ENCODE assay signal across 10 mouse cellular contexts in genomic region chr11:90240652-90241330, GRCm38 (mm10). TPM values are rescaled to one million over a fixed set of nuclear protein-coding genes. Genes with fewer than 3 reads are reported as not detected.
DNase-seq lines count a peak whose midpoint lies in the region; ATAC-seq and TF ChIP-seq lines count a peak whose summit lies in the region.
"Had no signal": no experiment of that assay in that cellular context is flagged by ENCODE, and none has a peak within 500 bp of the region (broad histone marks: within the 10 kb centered on the region; RNA-seq: fewer than 3 reads in every experiment).

No protein-coding gene starts in this region.

- 0 out of 2 replicates have a peak, but pooled peaks have one; percentile 35 for ATAC-seq in liver, embryonic 12.5 days
- ATAC-seq in liver, embryonic 11.5 days (replicated peaks; ENCODE audit: low FRiP score), result no peak
- peak; percentile 39; the same call in 1 of the 2 replicates for ATAC-seq in liver, embryonic 14.5 days (ENCODE audit: insufficient read depth)
- ATAC-seq in monocyte, adult 5-6 weeks (replicated peaks; ENCODE audit: insufficient number of reproducible peaks, low FRiP score, low TSS enrichment, poor library complexity, severe bottlenecking), result 0 out of 2 replicates have a peak, but pooled peaks have one; percentile 40
- no peak for ATAC-seq in midbrain, embryonic 16.5 days

- no peaks in the 10 kb centered on the region for H3K36me3 ChIP-seq in liver, embryonic 12.5 days
- H3K36me3 ChIP-seq in liver, embryonic 11.5 days (ENCODE audit: control insufficient read depth, insufficient read depth, low read length), result no peaks in the 10 kb centered on the region
- no peaks in the 10 kb centered on the region for H3K36me3 ChIP-seq in liver, embryonic 14.5 days (replicated peaks; ENCODE audit: control insufficient read depth, insufficient read depth, low read depth)
- no peaks in the 10 kb centered on the region for H3K36me3 ChIP-seq in midbrain, embryonic 16.5 days (ENCODE audit: control insufficient read depth, insufficient read depth, low read length)
- no peaks in the 10 kb centered on the region for H3K36me3 ChIP-seq in midbrain, embryonic 10.5 days
- H3K36me3 ChIP-seq: liver, embryonic 13.5 days had no signal

- no peak overlapping the region for H3K4me3 ChIP-seq in liver, embryonic 12.5 days
- H3K4me3 ChIP-seq in liver, embryonic 11.5 days (ENCODE audit: low read depth, low read length), result no peak overlapping the region
- no peak overlapping the region for H3K4me3 ChIP-seq in liver, embryonic 14.5 days (ENCODE audit: insufficient read depth in 1 of 2, low read depth in 2 of 2, low read length in 2 of 2)
- no peak overlapping the region for H3K4me3 ChIP-seq in midbrain, embryonic 16.5 days (ENCODE audit: low read depth, low read length)
- H3K4me3 ChIP-seq in midbrain, embryonic 10.5 days, result no peak overlapping the region
- H3K4me3 ChIP-seq: liver, embryonic 13.5 days had no signal

- no peak for TF ChIP-seq CTCF in liver, embryonic 14.5 days (IDR thresholded peaks at IDR 0.05; ENCODE audit: low read depth)

- no peaks in the 10 kb centered on the region for H3K9me3 ChIP-seq in liver, embryonic 12.5 days (replicated peaks)
- H3K9me3 ChIP-seq in liver, embryonic 11.5 days (ENCODE audit: control insufficient read depth, low read length), result no peaks in the 10 kb centered on the region; the same call in 1 of the 2 replicates
- no peaks in the 10 kb centered on the region for H3K9me3 ChIP-seq in liver, embryonic 14.5 days (ENCODE audit: control insufficient read depth, low read length)
- H3K9me3 ChIP-seq in midbrain, embryonic 16.5 days (replicated peaks; ENCODE audit: control insufficient read depth, low read length, poor library complexity, severe bottlenecking), result no peaks in the 10 kb centered on the region
- H3K9me3 ChIP-seq in midbrain, embryonic 10.5 days (replicated peaks), result no peaks in the 10 kb centered on the region
- H3K9me3 ChIP-seq: liver, embryonic 13.5 days had no signal

- no peaks in the 10 kb centered on the region for H3K4me1 ChIP-seq in liver, embryonic 12.5 days
- H3K4me1 ChIP-seq in liver, embryonic 11.5 days (replicated peaks; ENCODE audit: control insufficient read depth, insufficient read depth, low read length), result no peaks in the 10 kb centered on the region
- H3K4me1 ChIP-seq in liver, embryonic 14.5 days (replicated peaks; ENCODE audit: control insufficient read depth in 2 of 2, insufficient read depth in 2 of 2, low read length in 1 of 2), result peaks cover 0 to 6% of the 10 kb centered on the region in 2 experiments; a peak in 2 of 4 replicates
- H3K4me1 ChIP-seq in midbrain, embryonic 16.5 days (ENCODE audit: control insufficient read depth, insufficient read depth, low read length), result no peaks in the 10 kb centered on the region
- peaks cover 21% of the 10 kb centered on the region for H3K4me1 ChIP-seq in midbrain, embryonic 10.5 days

- H3K4me2 ChIP-seq in liver, embryonic 12.5 days, result no peak overlapping the region
- no peak overlapping the region for H3K4me2 ChIP-seq in liver, embryonic 11.5 days
- H3K4me2 ChIP-seq in liver, embryonic 14.5 days (ENCODE audit: low read depth), result no peak overlapping the region
- no peak overlapping the region for H3K4me2 ChIP-seq in midbrain, embryonic 16.5 days (ENCODE audit: low read length)
- H3K4me2 ChIP-seq: liver, embryonic 13.5 days had no signal

- intact Hi-C loops in left cerebral cortex, postnatal 36 days (cut with DNase I), result no loop called here

- 25% methylated on average over 6 of the region's 6 CpGs for WGBS in liver, embryonic 12.5 days (ENCODE audit: insufficient replicate concordance)
- WGBS in liver, embryonic 11.5 days, result 23% methylated on average over 6 of the region's 6 CpGs
- 21% methylated on average over 6 of the region's 6 CpGs for WGBS in liver, embryonic 14.5 days (ENCODE audit: insufficient replicate concordance)
- 25% methylated on average over 6 of the region's 6 CpGs for WGBS in midbrain, embryonic 16.5 days
- 30% methylated on average over 6 of the region's 6 CpGs for WGBS in midbrain, embryonic 10.5 days

- H3K9ac ChIP-seq in liver, embryonic 12.5 days, result no peak overlapping the region
- H3K9ac ChIP-seq in liver, embryonic 11.5 days (ENCODE audit: low read depth, low read length), result no peak overlapping the region
- no peak overlapping the region for H3K9ac ChIP-seq in liver, embryonic 14.5 days (replicated peaks)
- no peak overlapping the region for H3K9ac ChIP-seq in midbrain, embryonic 16.5 days (ENCODE audit: low read depth, low read length)
- H3K9ac ChIP-seq: liver, embryonic 13.5 days had no signal

- H3K27ac ChIP-seq in liver, embryonic 12.5 days, result no peak overlapping the region
- no peak overlapping the region for H3K27ac ChIP-seq in liver, embryonic 11.5 days (ENCODE audit: low read depth, low read length)
- no peak overlapping the region for H3K27ac ChIP-seq in liver, embryonic 14.5 days
- H3K27ac ChIP-seq in midbrain, embryonic 16.5 days (ENCODE audit: low read length), result no peak overlapping the region
- no peak overlapping the region for H3K27ac ChIP-seq in midbrain, embryonic 10.5 days (replicated peaks)
- H3K27ac ChIP-seq: liver, embryonic 13.5 days had no signal

- H3K27me3 ChIP-seq in liver, embryonic 12.5 days (replicated peaks), result no peaks in the 10 kb centered on the region
- no peaks in the 10 kb centered on the region for H3K27me3 ChIP-seq in liver, embryonic 11.5 days (replicated peaks; ENCODE audit: control insufficient read depth, insufficient read depth, low read length)
- no peaks in the 10 kb centered on the region for H3K27me3 ChIP-seq in liver, embryonic 14.5 days (ENCODE audit: control insufficient read depth, insufficient read depth, low read length)
- no peaks in the 10 kb centered on the region for H3K27me3 ChIP-seq in midbrain, embryonic 16.5 days (ENCODE audit: control insufficient read depth, insufficient read depth, low read depth, low read length)
- H3K27me3 ChIP-seq in midbrain, embryonic 10.5 days (ENCODE audit: low read depth, poor library complexity, severe bottlenecking), result no peaks in the 10 kb centered on the region
- H3K27me3 ChIP-seq: liver, embryonic 13.5 days had no signal

- TF ChIP-seq EP300 in liver, embryonic 14.5 days (IDR thresholded peaks at IDR 0.05; ENCODE audit: low read depth), result no peak

- no peak for DNase-seq in liver, embryonic 11.5 days (ENCODE audit: low spot score)
- peak; percentile 55 for DNase-seq in adrenal gland, adult 8-10 months
- DNase-seq in liver, embryonic 14.5 days (ENCODE audit: low read depth in 3 of 3, low spot score in 3 of 3), result no peak
- no peak for DNase-seq in midbrain, embryonic 10.5 days (ENCODE audit: low spot score)
- no peak for DNase-seq in left cerebral cortex, postnatal 36 days (ENCODE audit: low spot score in 2 of 2)
- DNase-seq: heart, postnatal 36 days; liver, embryonic 13.5 days had no signal

RNA-seq across cellular contexts. Expression of gene Mmd, which starts 8.5 kb away (rescaled TPM):
- polyA plus RNA-seq in liver, embryonic 12.5 days (2016; fragmentation: Nextera tagmentation; extraction: Ambion mirVana), result 10.6 and 12.0 TPM in 2 replicates
- polyA plus RNA-seq in liver, embryonic 11.5 days (2014; fragmentation: Nextera tagmentation; extraction: Ambion mirVana), result 16.3 and 17.1 TPM in 2 replicates
- 100 to 1,000 TPM in 1 of 4 experiments, 10 to 100 TPM in 3; 47.3 to 193 (median 87.0) TPM for total RNA-seq in adrenal gland, adult 8-10 months (2022)
- polyA plus RNA-seq in liver, embryonic 14.5 days (2012; rRNA removed), result 5.0 TPM in 2 replicates
- polyA plus RNA-seq in liver, embryonic 14.5 days (2014; fragmentation: Nextera tagmentation; extraction: Ambion mirVana), result 5.0 and 6.7 TPM in 2 replicates
- 23.5 to 81.5 TPM (median 37.7 TPM) in 3 replicates for total RNA-seq in monocyte, adult 5-6 weeks (2017)
- 139 and 148 TPM in 2 replicates for polyA plus RNA-seq in midbrain, embryonic 16.5 days (2015; fragmentation: Nextera tagmentation; extraction: Ambion mirVana)
- polyA plus RNA-seq in midbrain, embryonic 10.5 days (2016; fragmentation: Nextera tagmentation; extraction: Ambion mirVana), result 38.9 and 42.7 TPM in 2 replicates
- total RNA-seq in left cerebral cortex, postnatal 36 days (2021), result 100 to 1,000 TPM; 215 to 239 TPM

RNA-seq across cellular contexts. Expression of gene Gm45716, which starts 53.3 kb away (rescaled TPM):
- polyA plus RNA-seq in liver, embryonic 12.5 days (2016; fragmentation: Nextera tagmentation; extraction: Ambion mirVana), result 3.0 and 3.4 TPM in 2 replicates
- polyA plus RNA-seq in liver, embryonic 11.5 days (2014; fragmentation: Nextera tagmentation; extraction: Ambion mirVana), result 6.3 and 7.3 TPM in 2 replicates
- total RNA-seq in adrenal gland, adult 8-10 months (2022), result 1 to 10 TPM in 3 of 4 experiments, under 1 TPM in 1; 0.70 to 5.6 (median 2.0) TPM
- 0.49 and 0.95 TPM in 2 replicates for polyA plus RNA-seq in liver, embryonic 14.5 days (2012; rRNA removed)
- 2.6 and 2.8 TPM in 2 replicates for polyA plus RNA-seq in liver, embryonic 14.5 days (2014; fragmentation: Nextera tagmentation; extraction: Ambion mirVana)
- total RNA-seq in monocyte, adult 5-6 weeks (2017), result 25.2 to 33.2 TPM (median 32.0 TPM) in 3 replicates
- 23.2 and 23.3 TPM in 2 replicates for polyA plus RNA-seq in midbrain, embryonic 16.5 days (2015; fragmentation: Nextera tagmentation; extraction: Ambion mirVana)
- polyA plus RNA-seq in midbrain, embryonic 10.5 days (2016; fragmentation: Nextera tagmentation; extraction: Ambion mirVana), result 15.4 TPM in 2 replicates
- 1 to 10 TPM; 3.6 to 4.4 TPM for total RNA-seq in left cerebral cortex, postnatal 36 days (2021)

Comparison
In these comparisons a context has a peak if more than half of its experiments do, and no peak if none do; other contexts are left out.
1. ATAC-seq: peak in liver, embryonic 12.5 days (single experiment), liver, embryonic 14.5 days (single experiment) and monocyte, adult 5-6 weeks (single experiment); none in liver, embryonic 11.5 days (single experiment) and midbrain, embryonic 16.5 days (single experiment).